Mouse (Mus musculus) C3H10T1/2 (cell line): ENCODE results near the gene Il1rapl1. TPM values are rescaled to one million over a fixed set of nuclear protein-coding genes. Genes with fewer than 3 reads are reported as not detected.

Source experiments
- polyA plus RNA-seq, 2 experiments: library from polyadenylated mRNA; unstranded; fragments of >200 nt; fragmentation: generic; extraction: Trizol; gene quantifications; one replicate each; pipeline ENCODE4 v1.2.1; 2012; ENCODE audit warnings: missing spikeins in 2 of 2

The Il1rapl1 gene
- polyA plus RNA-seq: under 1 TPM in 1 of 2 experiments, not detected in 1; 0.01 TPM

GRCm38 (mm10) chrX:88115609-88116073 lies at the start of gene Il1rapl1:
Gene Il1rapl1 (minus strand): TSS chrX:88115645.

